Mouse (Mus musculus) cortical plate, adult 2 months (tissue): ENCODE results near the gene Eea1.

Experiments
- CTCF ChIP-seq: fragments of 200-500 bp; IDR thresholded peaks from 2 replicates; pipeline ENCODE4 v1.5.1; 2011; ENCODE audit warnings: mild to moderate bottlenecking, control low read depth, low read length; ENCODE audit not compliant: insufficient read depth; ENCODE audit errors: extremely low read depth
- POLR2A ChIP-seq: fragments of 200-500 bp; IDR thresholded peaks from 2 replicates; pipeline ENCODE4 v1.6.1; 2011; ENCODE audit warnings: mild to moderate bottlenecking, low read length, control low read depth; ENCODE audit not compliant: insufficient read depth; ENCODE audit errors: extremely low read depth

DNA sequence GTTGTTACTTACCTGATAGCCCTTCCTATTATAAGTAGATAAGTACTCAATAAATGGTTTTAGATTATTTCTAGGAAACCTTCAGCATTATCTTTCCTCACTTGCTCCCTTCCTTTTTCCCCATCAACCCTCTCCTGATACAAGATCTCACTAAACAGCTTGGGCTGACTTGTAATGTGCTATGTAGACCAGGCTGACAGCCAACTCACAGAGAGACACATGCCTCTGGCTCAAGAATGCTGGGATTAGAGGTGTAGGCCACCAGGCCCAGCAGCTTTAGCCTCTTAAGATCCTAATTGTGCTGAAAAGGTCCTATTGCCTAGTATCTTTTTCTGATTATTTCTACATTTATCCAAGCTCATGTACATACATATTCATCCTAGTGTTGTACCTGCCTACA lies 95.5 kb downstream of the Eea1 start:
- TF ChIP-seq CTCF (no peak), POLR2A (no peak)
